Mouse (Mus musculus) limb, embryonic 13.5 days (tissue): ENCODE measurements around the gene Crbn. TPM values are rescaled to one million over a fixed set of nuclear protein-coding genes. Genes with fewer than 3 reads are reported as not detected.

Source experiments
- polyA plus RNA-seq: library from polyadenylated mRNA; unstranded; fragments of >200 nt; fragmentation: Nextera tagmentation; extraction: Ambion mirVana; gene quantifications from 2 replicates; pipeline ENCODE4 v1.2.1, GENCODE M21; 2015

Crbn gene
- polyA plus RNA-seq, 1 experiment from 2014 or later = 51.3 TPM

Other genes with a start within 250 kb of the Crbn start
- gene Il5ra, start 51.0 kb downstream of the Crbn start, polyA plus RNA-seq = not detected in 2 replicates
- gene Trnt1, start 31.0 kb downstream of the Crbn start, polyA plus RNA-seq = 63.7 and 66.9 TPM in 2 replicates